Mouse (Mus musculus) ES-Bruce4 (cell line): ENCODE measurements at regions not wholly inside any gene's neighbourhood (a gene's known extent, or its start where the extent isn't known, plus 50 kb on each side); places are given as distances from the start of the nearest gene placed in this dataset.
A peak's percentile ranks its signal among the peaks of the same experiment; 100 is the strongest.
"Not testable (repeated sequence)": the region's sequence is repeated elsewhere in the genome, so short reads cannot be mapped to it uniquely, and the experiment has no call there.

Experiments
- H3K27ac ChIP-seq: 2 replicates; pipeline ENCODE4 v1.5.1; 2012; ENCODE audit warnings: low read length, inconsistent platforms; ENCODE audit not compliant: insufficient read depth
- H3K27me3 ChIP-seq: 2 replicates; pipeline ENCODE4 v1.6.1; 2012; ENCODE audit warnings: mild to moderate bottlenecking, low read length, inconsistent platforms; ENCODE audit not compliant: control insufficient read depth, poor library complexity, insufficient read depth, severe bottlenecking
- H3K36me3 ChIP-seq: 2 replicates; pipeline ENCODE4 v1.6.1; 2012; ENCODE audit warnings: inconsistent platforms, mild to moderate bottlenecking, low read length, moderate library complexity; ENCODE audit not compliant: control insufficient read depth, poor library complexity, insufficient read depth, severe bottlenecking
- H3K4me1 ChIP-seq: one replicate; pipeline ENCODE4 v1.8.1; 2011; ENCODE audit warnings: low read length; ENCODE audit not compliant: control insufficient read depth, insufficient read depth
- H3K4me3 ChIP-seq: 2 replicates; pipeline ENCODE4 v1.5.1; 2011; ENCODE audit warnings: low read depth, mild to moderate bottlenecking, low read length
- H3K9ac ChIP-seq: 2 replicates; pipeline ENCODE4 v1.6.1; 2012; ENCODE audit warnings: low read depth, mild to moderate bottlenecking, inconsistent platforms; ENCODE audit not compliant: poor library complexity, severe bottlenecking
- H3K9me3 ChIP-seq: replicated peaks from 2 replicates; pipeline ENCODE4 v1.6.1; 2012; ENCODE audit warnings: mild to moderate bottlenecking, low read length, inconsistent platforms; ENCODE audit not compliant: control insufficient read depth, poor library complexity, insufficient read depth, severe bottlenecking
- CTCF ChIP-seq: IDR thresholded peaks from one replicate; pipeline ENCODE4 v1.8.1; 2011; ENCODE audit warnings: low read depth, low read length
- EP300 ChIP-seq: IDR thresholded peaks from 2 replicates; pipeline ENCODE4 v1.6.1; 2011; ENCODE audit warnings: low read depth, low read length; ENCODE audit not compliant: insufficient read depth
- POLR2A ChIP-seq: IDR thresholded peaks from one replicate; pipeline ENCODE4 v1.8.1; 2011; ENCODE audit warnings: low read length; ENCODE audit not compliant: insufficient read depth

DNA sequence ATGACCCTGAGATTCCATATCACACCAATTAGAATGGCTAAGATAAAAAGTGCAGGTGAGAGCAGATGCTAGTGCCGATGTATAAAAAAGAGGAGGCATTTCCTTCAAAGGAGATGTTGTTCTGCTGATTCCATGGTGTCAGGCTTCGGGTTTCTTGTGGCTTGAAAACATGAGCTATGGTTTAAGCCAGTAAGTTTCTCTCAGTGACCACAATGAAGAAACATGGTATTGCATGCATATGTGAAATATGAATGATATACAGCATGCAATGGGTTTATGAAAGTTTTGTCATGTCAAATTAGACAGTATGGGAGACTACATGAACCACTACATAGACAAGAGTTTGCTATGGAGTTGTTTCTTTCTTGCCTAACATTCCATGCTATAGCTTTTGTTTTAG lies 155.3 kb downstream of the Fam174a start:
- no peaks in the 10 kb centered on the region for H3K27me3 ChIP-seq
- H3K4me3 ChIP-seq: no peak overlapping the region
- no peaks in the 10 kb centered on the region for H3K36me3 ChIP-seq
- H3K9ac ChIP-seq: no peak overlapping the region
- no peaks in the 10 kb centered on the region for H3K9me3 ChIP-seq
- no peak for TF ChIP-seq POLR2A
- TF ChIP-seq EP300: no peak
- no peak for TF ChIP-seq CTCF
- H3K4me1 ChIP-seq: no peaks in the 10 kb centered on the region
- no peak overlapping the region for H3K27ac ChIP-seq

DNA sequence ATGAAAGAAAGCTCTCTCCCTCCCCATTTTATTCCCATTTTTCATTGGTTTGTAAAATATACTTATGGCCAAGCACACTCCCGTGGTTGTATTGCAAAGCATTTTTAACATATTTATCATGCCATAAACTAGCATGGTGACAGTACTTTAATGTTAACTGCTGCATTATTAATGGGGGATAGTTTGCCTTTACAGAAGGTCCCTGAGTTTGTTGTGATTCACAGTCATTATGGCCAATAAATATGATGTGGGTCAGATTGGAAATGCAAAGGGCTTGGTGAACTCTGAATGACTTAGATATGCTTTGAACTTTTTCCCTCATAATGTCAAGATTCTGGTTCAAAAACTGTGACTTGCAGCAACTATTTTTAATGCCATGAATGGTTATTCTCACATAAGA lies 157.1 kb downstream of the Fam174a start:
- Histone ChIP-seq H3K9ac (no peak overlapping the region), H3K4me3 (no peak overlapping the region), H3K27ac (no peak overlapping the region), H3K27me3 (no peaks in the 10 kb centered on the region), H3K4me1 (no peaks in the 10 kb centered on the region), H3K9me3 (no peaks in the 10 kb centered on the region), H3K36me3 (no peaks in the 10 kb centered on the region)
- no peak for TF ChIP-seq CTCF
- no peak for TF ChIP-seq EP300
- no peak for TF ChIP-seq POLR2A

DNA sequence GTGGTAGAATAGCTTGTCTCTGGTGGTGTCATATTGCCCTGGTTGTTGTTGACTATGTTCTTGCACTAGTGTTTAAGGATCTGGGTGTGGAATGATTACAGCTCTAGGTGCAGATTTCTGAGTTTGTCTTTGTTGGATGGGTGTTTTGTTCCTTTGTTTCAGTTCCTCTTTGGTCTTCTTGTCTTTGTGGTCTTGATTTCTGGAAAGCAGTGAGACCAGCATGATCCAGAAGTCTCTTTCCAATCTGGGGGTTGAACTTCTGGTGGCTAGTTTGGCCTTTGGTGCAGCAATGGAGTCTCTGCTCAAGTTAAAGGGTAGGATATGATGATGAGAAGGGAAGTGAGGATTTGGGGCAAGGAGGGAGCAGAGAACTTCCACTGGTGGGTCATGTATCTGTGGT lies 174.4 kb downstream of the St8sia4 start:
- Histone ChIP-seq H3K4me3 (no peak overlapping the region), H3K27me3 (no peaks in the 10 kb centered on the region), H3K4me1 (peaks cover 2% of the 10 kb centered on the region), H3K36me3 (no peaks in the 10 kb centered on the region), H3K27ac (no peak overlapping the region), H3K9ac (no peak overlapping the region), H3K9me3 (no peaks in the 10 kb centered on the region)
- TF ChIP-seq EP300 (no peak), POLR2A (no peak), CTCF (no peak)

DNA sequence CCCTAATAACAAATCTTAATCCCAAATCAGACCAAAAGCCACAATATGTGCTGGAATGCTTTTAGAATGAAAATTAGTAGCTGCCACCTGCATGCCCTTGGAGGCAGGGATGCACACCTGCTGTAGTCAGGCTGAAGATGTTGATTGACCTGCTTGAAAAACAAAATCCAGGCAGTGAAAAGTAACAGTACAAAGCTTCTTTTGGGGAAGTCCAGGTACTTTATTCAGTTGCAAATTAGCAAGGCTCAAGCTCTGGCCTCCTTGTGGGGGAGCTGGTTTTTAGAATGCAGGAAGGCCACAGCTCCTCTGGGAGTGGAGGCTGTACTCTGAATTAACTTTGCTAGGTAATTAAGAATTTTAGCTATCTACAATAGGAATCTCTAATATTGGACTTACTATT lies 166.7 kb downstream of the St8sia4 start:
- not testable (repeated sequence) for H3K4me1 ChIP-seq, H3K9me3 ChIP-seq, H3K9ac ChIP-seq, H3K27me3 ChIP-seq, H3K4me3 ChIP-seq, H3K36me3 ChIP-seq
- TF ChIP-seq EP300: 0 out of 2 replicates have a peak, but pooled peaks have one; percentile 32
- peak overlapping the region; percentile 59; the same call in 1 of the 2 replicates for H3K27ac ChIP-seq

DNA sequence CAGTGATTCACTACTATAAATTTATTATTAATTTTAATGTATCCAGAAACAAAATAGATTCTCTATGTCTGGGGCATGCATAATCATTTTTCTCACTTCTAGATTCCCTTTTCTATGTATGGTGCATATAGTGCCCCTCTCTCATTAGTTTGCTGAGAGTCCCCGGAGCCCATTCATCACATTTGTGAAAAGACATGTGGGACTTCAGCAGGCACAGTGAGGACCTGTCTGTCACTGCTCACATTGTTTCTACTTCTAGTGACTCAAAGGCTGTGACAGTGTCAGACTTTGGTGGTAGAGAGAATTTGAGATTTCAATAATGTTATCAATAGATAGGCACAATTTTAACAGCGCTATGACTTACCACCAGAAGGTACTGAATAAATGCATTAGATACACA lies 158.7 kb downstream of the St8sia4 start:
- Histone ChIP-seq H3K4me3 (no peak overlapping the region), H3K27ac (no peak overlapping the region), H3K36me3 (no peaks in the 10 kb centered on the region), H3K9me3 (no peaks in the 10 kb centered on the region), H3K9ac (no peak overlapping the region), H3K4me1 (no peaks in the 10 kb centered on the region), H3K27me3 (no peaks in the 10 kb centered on the region)
- TF ChIP-seq EP300 (no peak), POLR2A (no peak), CTCF (no peak)

DNA sequence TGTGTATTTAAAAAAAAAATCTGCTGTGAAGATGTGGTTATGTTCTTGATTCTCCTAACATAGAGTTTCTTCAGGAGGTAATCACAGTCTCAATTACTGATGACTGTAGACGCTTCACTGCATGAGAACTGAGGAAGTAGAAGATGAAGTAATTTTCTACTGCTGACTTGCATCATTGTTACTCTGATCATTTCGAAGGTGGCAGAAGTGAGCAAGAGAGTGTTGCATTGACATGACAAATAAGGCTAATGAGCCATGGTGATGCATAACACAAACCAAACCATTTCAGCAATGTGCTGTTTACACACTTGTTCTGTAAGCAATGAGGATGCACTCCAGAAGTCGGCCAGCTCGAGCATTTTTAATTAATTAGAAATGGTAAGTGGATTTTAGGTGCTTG lies 138.6 kb downstream of the St8sia4 start:
- no peaks in the 10 kb centered on the region for H3K36me3 ChIP-seq
- H3K9ac ChIP-seq: no peak overlapping the region
- no peak for TF ChIP-seq POLR2A
- TF ChIP-seq EP300: no peak
- H3K4me3 ChIP-seq: no peak overlapping the region
- H3K27me3 ChIP-seq: no peaks in the 10 kb centered on the region
- H3K9me3 ChIP-seq: no peaks in the 10 kb centered on the region; the same call in 1 of the 2 replicates
- H3K4me1 ChIP-seq: no peaks in the 10 kb centered on the region
- H3K27ac ChIP-seq: no peak overlapping the region
